Mouse (Mus musculus): Measurements from ENCODE around the gene Cd300lb. TPM values are rescaled to one million over a fixed set of nuclear protein-coding genes. Genes with fewer than 3 reads are reported as not detected.
A peak's percentile ranks its signal among the peaks of the same experiment; 100 is the strongest.
"Not testable (repeated sequence)": the region's sequence is repeated elsewhere in the genome, so short reads cannot be mapped to it uniquely, and the experiment has no call there.

The Cd300lb gene
- under 1 TPM; 0.40 to 0.80 TPM for total RNA-seq (2021)
- long read RNA-seq, experiment 1, partial matches to known transcripts: 0 of 1 reads
- long read RNA-seq, experiment 1, other reads (novel, unspliced or antisense): 0 of 1 reads
- long read RNA-seq, experiment 2, partial matches to known transcripts: 1 of 2 reads
- long read RNA-seq, experiment 2, other reads (novel, unspliced or antisense): 0 of 2 reads

DNA sequence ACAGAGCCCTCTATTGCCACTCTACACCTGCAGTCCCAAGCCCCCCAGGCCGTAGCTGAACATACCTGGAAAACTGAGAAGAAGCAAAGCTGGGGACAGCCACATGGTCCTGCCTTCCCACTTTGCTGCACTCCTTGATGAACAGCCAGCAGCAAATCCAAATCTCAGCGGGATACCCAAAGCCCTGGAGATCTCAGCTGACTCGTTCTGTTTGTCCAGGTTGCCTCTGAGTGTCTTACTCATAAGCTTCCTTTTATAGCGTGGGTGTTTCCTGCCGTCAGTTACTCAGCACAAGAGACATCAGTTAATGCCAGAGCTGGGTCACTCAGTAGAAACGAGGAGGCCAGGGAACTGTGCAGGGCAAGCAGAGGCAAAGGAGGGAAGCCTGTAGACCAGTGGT lies at the start of gene Cd300lb:
TSS of gene Cd300lb (minus strand) at position 243 of the 400 bp plus-strand sequence.
- DNase-seq (ENCODE audit: low spot score in 2 of 2): no peak

DNA sequence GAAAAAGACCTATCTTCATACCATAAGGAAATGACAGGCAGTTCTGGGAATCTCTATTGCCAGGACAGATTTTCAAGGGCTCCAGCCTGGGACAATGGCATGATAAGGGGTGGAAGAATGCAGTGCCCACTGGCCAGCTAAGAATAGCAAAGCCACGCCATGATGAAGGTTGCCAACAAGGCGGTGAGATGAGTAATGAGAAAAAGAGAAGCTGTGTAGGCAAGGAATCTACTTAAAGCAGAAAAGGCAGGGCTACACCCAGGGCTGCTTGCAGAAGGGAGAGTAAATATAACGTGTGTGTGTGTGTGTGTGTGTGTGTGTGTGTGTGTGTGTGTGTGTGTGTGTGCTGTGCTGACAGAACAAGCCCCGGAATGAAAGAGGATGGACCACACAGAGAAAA lies 47.7 kb upstream of the Cd300lb start:
- DNase-seq (ENCODE audit: low spot score in 2 of 2): no peak

DNA sequence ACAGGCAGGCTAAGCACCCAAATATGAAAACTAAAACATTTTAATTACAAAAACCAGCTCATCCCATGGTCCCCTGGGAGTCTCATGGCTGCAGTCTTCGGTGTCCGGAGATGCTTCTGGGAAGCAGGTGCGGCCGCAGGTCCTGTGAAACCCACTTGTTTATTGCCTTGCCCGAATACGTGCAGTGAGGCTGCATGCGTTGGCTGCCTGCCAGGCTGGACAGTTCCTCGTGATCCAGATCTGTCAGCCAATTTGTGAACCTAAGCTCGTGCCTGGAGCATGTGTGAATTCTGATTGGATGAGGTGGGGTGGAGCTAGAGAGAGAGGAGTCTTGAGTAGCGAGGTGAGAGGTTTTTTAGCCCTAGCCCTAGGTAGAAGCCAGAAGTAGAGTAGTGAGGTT lies 38.5 kb upstream of the Cd300lb start:
- DNase-seq (ENCODE audit: low spot score in 2 of 2): no peak

DNA sequence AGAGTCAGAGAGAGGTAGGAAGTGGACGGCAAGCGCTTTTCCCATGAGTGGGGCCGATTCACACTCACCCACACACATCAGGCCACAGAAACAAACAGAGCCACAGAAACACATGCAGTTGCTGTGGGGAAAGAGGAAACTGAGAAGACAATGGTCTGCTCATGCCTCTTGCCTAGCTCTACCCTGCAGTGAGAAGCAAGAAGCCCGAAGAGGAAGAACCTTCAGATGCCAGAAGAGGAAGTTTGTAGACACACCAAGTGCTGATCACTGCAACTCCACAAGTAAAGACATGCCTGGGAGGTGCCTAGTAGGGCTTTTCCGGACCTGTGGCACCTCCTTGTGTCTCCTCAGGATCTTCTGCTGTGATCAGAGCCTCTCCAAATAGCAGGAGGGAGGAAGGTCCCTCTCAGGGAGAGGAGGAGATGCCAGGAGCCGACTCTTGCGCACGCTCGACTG lies 34.6 kb upstream of the Cd300lb start, which contains the start of gene Cd300c:
TSS of gene Cd300c (minus strand) at position 406 of the 456 bp plus-strand sequence.
- no peak for DNase-seq (ENCODE audit: low spot score in 2 of 2)

DNA sequence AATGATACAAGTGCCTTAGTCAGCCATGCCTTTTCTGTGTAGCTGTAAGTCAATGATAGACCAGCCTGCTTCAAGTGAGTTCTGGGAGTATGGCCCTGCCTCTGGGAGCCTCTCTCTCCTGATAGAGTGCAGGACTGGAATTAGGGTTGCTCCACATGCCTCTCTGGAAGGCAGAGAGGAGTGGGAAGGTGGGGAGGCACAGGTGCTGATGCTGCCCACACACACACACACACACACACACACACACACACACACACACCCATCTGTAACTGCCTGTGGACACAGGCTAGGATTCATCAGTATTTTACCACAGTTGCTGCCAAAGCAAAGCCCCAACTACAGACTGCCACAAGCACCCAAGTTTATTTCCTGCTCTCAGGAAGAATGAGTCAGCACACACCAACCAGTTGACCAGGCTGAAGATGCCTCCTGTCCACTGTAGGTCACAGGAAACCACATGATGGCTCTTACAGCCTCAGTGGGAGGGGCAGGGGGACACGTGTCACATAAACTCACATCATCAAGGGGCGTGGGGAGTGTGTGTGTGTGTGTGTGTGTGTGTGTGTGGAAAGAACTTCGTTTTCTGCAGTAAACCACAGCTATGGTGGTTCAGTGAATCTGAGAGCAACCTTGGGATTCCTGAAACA lies 31.1 kb upstream of the Cd300lb start:
- no peak for DNase-seq (ENCODE audit: low spot score in 2 of 2)

DNA sequence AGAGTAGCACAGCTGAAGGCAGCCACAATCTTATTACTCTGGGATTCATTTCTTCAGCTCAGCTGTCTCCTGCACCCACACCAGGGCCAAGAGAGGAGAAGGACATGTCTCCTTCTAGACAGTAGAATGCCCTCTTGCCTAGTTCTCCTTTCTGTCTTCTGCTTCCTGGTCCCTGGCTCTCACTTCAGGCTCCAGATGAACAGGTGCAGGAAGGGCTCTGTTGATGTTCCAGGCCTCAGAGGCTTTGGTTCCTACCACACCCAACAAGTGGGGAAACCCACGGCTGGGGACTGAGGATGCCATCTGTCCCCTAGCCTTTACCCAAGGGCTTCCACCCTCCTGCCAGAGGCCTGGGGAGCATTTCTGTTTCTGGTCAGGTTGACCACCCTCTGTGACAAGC lies 26.2 kb upstream of the Cd300lb start:
- no peak for DNase-seq (ENCODE audit: low spot score in 2 of 2)

DNA sequence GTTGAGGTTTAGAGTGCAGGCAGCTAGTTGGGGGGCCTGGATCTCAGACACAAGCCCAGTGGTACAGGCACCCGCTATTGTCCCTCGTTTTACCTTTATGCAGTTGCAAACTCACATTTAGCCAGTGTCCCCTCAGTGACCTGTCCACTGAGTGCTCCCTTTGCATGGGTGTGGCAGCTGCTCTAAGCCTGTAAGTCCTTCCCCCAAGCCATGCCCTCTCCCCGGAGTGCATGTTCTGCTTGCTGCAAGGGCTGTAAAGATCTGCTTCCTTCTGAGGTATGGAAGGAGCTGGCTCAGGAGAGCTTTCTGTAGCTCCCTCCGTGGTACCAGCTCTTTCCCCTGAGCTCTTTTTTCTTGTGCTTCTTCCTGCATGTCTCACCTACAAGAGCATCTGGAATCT lies 595 bp downstream of the Cd300lb start:
- no peak for DNase-seq (ENCODE audit: low spot score in 2 of 2)

DNA sequence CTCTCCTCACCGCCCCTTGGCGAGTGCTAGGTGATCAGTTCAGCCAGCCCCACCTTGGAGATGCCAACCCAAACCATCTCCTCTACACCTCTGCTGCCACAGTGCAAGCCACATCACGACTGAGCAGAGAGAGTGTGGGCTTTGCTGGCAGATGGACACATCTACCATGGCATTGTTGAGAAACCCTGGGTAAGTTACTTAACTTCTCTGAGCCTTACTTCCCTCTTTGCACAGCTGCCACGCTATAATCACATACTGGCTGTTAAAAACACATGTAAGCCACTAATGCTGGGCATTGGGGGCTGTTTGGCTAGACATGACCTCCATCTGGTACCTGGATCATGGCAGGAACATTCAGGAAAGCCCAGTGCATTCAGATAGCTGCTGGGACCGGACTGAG lies 3.1 kb downstream of the Cd300lb start:
- DNase-seq (ENCODE audit: low spot score in 2 of 2): no peak

DNA sequence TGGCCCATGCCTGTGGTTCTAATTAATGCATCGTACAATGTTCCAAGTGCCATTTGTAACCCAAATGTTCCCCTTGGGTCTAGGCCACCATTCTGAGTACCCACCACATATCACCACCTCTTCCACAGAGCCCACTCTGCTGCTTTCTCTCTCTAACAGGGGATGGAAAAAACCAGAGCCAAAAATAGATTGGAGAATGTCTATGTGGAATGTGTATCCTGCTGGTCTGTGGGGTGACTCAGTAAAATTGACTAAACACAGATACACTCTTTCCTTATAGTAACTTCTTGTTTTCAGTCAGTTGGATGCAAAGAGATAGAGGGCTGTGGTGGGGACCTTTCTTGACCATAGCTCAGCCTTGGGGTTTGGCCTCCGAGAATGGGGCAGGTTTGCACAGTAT lies 4.6 kb downstream of the Cd300lb start:
- DNase-seq (ENCODE audit: low spot score in 2 of 2): no peak

DNA sequence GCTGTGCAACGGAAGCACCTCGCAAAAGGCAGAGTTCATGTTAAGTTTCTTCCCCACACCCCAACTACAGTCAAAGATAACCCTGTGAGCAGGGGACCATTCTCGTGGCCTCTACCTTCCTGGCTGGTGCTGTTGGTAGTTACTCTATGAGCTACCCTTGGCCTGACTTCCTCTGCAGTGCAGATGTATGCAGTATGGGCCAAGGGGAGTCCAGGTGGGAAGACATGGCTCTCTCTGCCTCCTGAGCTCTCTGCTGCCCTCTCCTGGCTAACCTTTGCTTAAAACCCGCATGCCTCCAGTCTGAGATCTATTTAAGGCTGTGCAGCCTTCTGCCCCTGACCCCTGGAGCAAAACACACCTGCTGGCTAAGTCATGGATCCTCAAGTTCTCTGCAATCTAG lies 10.2 kb downstream of the Cd300lb start:
- no peak for DNase-seq (ENCODE audit: low spot score in 2 of 2)

DNA sequence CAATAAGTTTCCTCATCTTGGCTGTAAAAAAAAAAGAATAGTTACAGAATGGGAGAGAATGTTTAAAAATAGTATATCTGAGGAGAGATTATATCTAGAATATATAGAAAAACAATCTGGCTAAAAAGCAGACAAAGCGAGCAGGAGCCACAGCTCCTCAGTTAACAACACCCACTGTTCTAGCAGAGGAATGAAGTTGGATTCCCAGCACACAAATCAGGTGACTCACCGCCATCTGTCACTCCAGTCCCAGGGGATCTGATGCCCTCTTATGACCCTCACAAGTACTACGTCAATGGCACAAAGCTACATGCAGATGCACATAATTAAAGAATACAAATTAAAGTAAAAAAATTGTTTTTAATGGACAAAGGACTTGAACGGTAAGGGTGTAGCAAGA lies 11.7 kb downstream of the Cd300lb start:
- DNase-seq (ENCODE audit: low spot score in 2 of 2): no peak

DNA sequence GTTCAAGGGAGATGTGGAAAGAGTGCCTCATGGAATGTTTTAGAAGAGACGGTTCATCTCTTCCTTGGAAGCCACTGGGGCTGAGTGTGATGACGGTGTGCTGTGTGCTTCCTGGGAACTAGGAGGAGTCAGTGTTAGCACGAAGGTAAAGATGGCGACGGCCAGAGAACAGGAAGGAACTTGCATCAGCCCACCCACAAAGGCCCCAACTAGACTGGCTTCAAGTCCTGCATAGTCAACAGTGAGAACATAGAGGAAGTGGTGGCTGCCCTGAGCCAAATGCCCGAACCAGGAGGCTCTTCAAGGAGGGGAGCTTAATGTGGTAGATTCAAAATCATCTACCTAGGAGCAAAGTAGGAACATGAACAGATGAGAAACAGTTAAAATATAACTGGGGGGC lies 17.1 kb downstream of the Cd300lb start:
- DNase-seq (ENCODE audit: low spot score in 2 of 2): no peak

DNA sequence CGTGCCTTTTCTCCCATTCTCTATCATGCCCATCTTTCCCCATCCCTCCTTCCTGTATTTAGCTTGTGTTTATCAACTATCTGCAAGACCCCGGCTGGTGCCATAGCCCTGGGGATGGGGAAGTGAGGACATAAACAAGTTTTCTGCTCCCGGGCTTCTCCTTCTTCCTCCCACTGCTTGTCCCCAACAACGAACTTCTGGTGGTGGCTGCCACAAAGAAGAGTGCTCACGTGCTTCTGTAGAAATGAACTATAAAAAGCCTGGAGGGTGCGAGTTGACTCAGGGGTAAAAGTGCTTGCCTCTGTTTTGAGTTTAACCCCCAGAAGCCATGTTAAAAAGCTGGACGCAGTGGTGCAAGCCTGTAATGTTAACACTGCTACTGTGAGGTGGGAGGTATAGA lies 19.2 kb downstream of the Cd300lb start:
- DNase-seq (ENCODE audit: low spot score in 2 of 2): no peak

DNA sequence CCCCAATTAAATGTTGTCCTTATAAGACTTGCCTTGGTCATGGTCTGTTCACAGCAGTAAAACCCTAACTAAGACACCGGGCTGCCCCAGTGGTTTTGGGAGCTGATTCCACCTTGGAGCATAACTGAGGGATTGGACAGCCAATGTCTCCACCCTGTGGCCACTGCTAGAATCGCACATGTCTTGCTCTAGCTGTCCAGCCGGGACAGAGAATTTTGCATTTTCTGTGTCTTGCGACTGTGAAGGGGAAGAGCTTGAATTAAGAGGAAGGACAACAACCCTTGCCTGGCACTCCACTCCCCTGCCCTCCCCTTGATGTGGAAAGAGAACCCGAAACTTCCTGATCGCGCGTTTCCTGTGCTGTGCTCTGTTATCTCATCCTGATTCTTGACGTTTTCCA lies 21.3 kb downstream of the Cd300lb start:
- peak; percentile 71 for DNase-seq (ENCODE audit: low spot score in 2 of 2)

DNA sequence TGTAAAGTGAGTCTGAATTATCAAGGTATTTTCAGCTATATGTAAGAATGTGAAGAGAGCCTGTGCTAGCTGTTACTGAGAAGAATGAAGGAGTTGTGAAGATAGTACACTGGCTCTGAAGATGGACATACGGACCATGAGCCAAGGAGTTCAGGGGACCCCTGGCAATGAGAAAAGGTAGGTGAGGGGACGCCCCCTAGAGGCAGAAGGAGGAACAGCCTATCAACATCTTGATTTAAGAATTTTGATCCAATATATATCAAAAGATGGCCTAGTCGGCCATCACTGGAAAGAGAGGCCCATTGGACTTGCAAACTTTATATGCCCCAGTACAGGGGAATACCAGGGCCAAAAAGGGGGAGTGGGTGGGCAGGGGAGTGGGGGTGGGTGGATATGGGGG lies 24.6 kb downstream of the Cd300lb start:
- not testable (repeated sequence) for DNase-seq (ENCODE audit: low spot score in 2 of 2)

DNA sequence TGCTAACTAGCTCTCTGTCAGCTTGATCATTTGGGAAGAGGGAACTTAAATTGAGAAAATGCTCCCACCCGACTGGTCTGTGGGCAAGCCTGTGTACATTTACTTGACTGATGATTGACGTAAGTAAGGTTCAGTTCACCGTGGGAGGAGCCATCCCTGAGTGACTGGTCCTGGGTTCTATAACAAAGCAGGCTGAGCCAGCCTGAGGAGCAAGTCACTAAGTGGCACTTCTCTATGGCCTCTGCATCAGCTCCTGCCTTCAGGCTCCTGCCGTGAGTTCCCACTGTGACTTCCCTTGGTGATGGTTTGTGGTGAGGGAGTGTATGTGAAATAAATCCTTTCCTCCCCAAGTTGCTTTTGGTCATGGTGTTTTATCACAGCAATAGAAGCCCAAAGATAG lies 26.1 kb downstream of the Cd300lb start:
- DNase-seq (ENCODE audit: low spot score in 2 of 2): no peak

DNA sequence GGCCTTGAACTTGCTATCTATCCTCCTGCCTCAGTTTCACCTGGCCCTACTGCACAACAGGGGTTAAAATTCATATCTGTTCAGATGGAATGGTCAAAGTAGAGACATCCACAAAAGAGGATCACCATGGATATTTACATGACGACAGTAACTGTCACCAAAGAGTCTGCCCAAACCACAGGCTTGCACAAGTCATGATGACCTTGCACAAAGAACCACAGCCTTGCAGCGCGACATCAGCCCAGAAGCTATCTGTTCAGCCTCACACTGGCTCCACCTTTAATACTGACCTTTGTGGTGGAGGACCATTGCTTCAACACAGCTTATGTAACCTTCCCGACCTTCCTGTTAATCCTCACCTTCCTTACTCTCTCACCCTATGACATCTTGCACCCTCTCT lies 26.6 kb downstream of the Cd300lb start:
- DNase-seq (ENCODE audit: low spot score in 2 of 2): peak in 1 of 2 experiments; percentile 30

DNA sequence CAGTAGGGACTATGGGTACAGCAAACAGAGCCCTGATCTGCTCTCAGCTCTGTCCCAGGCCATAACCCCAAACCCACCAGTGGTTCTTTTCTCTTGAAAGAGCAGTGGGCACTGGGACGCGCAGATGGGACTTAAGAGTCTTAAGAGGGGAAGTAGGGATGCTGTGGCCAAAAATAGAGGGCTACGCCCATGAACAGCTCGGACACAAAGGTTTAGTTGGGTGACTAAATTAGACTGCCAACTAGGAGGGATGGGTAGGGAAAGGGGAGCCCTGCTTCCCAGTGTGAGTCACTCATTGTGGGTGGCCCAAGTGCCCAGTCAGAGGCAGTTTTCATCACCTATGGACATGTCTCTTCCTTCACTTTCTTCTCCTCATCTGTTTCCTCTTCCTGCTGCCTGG lies 31.0 kb downstream of the Cd300lb start:
- DNase-seq (ENCODE audit: low spot score in 2 of 2): no peak

DNA sequence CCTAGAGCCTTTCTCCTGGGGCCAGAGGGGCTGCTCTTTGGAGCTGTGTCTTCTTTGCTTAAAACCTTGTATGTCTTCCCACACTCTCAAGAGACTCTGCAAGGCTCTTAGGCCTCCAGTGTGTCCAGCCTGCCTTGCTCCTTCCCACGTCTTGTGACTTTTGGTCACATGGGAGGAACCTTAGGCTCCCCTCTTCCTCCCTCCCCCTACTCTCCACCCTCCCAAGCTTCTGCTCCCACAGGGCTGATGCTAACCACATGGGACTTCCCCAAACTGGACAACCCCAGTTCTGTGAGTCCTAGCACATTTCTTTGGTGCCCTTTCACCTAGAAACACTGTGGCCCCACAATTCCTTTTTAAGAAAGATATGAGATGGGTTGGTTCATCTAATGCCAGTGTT lies 36.2 kb downstream of the Cd300lb start:
- DNase-seq (ENCODE audit: low spot score in 2 of 2): no peak

DNA sequence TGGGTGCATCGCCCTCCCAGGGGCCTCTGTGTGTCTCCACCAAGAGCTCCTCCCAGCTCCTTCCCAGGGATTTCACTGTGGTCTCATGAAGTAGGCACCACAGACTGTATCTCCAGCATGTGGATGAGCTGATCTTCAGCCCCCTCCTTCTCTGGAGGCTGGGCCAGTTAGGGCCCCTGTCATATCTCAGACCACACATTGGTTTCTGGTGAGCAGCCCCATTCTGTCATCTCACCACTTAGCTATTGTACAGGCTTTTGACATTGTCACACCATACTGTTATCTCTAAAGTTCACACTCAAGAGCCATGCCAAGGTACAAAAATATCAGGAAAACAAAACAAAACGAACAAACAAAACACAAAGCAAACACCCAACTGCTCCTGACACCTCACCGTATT lies 38.1 kb downstream of the Cd300lb start:
- DNase-seq (ENCODE audit: low spot score in 2 of 2): no peak

DNA sequence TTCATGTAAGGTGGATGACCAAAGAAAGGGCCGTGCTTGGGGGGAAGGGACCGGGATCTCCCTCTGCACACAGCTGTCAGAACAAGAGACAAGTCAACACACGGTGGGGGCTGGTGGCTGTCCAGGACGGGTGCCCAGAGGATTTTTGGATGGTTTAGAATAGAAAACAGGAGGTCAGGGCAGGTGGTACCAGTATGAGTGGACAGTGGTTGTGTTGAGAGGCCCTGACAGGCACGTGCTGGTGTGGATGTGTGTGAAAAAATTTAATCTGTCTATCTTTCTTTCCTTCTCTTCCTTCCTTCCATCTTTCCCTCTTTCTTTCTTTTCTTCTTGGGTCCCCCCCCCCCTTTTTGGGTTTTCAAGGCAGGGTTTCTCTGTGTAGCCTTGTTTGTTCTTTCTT lies 43.6 kb downstream of the Cd300lb start:
- DNase-seq (ENCODE audit: low spot score in 2 of 2): no peak

DNA sequence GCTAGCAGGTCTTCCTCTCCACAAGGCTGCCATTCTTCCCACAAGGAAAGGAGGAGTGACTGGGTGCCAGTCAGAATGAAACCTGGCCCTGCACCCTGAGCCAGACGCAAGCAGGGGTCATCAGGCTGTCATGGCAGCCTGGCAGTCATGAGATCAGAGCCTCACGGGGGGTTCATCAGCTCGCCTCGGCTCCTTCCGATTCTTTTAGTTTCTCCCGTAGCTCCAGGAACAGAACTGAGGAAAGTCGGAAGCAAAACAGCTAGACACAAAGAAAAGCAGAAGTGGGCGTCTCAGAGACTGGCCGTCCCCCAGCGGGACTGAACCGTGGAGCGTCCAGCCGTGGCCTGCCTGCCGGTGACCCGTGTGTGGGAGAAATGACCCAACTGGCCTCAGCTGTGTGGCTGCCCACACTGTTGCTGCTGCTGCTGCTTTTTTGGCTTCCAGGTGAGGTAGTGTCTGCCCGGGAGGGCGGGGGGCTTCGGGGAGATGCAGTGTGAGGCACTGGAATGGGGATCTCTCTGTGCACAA lies 44.1 kb downstream of the Cd300lb start, which contains the start of gene Cd300a:
TSS of gene Cd300a (plus strand) at position 51 of the 528 bp plus-strand sequence.
- DNase-seq (ENCODE audit: low spot score in 2 of 2): no peak

Measured in adrenal gland, adult 18-20 months (tissue).